Mouse (Mus musculus): ENCODE data around the gene Add1.
A peak's percentile ranks its signal among the peaks of the same experiment; 100 is the strongest.

Gene Add1

DNA sequence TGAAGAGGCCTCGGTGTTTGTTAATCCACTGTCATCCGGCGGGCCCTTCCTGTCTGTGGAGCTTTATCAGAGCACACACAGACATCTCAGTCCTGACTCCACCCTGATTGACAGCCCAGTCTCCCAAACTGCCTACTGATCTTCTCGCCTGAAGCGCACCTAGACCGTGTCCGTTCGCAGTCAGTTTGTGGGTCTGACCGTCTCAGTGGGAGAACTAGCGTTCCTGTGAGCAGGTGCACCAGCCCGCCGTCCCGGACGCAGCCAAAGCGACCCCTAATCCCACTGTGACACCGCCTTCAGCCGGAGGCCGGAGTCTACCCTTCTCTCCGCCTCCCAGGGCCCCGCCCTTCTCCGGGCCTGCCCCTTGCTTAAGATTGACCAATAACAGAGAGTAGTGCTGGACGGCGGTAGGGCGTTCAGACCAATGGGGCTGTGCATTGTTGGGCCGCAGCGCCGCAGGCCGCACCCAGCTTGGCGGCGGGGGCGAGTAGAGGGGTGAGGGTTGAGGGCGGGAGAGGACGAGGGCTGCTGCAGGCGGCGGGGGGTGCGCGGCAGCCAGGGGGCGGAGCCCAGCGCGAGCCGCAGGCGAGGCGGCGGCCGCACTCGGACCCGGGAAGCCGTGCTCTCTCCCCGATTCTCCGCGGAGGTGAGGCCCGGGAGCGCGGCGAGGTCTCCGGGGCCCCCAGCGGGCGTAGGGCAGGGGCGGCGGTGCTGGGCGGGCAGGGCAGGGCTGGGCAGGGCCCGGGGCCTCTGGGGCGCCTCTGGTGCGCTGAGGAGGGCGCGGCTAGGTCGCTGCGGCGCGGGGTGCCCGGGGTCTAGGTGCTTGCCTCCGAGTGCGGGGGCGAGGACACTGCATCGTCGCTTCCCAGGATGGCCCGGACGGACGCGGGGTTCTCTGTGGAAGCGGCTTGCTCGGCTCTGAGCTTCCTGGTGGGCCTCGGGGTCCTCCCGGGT, at the start of gene Add1:
Add1 (plus strand) TSS at position 397 of the 954 bp plus-strand sequence.
- DNase-seq (ENCODE audit: low read depth): peak; percentile 98

DNA sequence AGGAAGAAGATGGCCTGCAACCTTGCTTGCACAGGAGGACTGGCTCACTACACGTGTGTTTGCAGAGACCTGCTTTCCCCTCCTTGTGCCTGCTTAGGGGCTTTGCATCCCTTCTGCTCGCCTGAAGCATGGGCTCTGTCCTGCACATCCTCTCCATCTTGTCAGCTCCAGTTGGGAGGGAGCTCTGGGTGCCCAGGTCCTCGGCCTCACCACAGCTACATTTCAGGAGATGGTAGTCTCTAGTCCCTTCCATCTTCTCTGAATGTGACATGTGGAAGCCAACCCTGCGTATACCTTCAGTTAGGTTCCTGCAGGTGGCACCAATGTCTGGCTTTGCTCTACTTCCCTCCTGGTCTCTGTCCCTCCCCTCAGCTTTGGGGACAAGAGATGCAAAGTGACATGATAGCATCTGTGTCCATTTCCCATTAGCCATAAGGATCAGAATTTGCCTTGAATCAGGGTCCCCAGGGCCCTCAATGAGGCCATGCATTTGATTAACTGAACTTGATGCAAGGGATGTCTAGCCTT, 49.4 kb upstream of the Add1 start:
- peak; percentile 49 for DNase-seq (ENCODE audit: low read depth)

DNA sequence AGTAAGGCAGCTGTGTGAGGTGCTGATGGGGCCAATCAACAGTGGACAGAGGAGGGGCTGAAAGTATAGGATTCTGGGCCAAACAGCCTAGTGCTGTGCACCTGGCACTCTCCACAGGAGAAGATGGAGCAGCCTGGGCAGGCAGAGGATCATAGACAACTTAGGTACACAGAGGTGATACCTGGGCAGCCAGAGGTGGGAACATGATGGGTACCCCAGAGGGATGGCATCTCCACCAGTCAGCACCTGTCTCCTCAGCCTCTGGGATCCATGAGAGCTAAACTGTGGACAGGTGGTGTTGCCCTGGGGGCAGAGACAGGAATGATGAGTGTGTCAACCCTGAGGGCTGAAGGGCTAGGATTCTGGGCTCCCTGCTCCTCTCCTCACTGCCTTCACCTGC, 49.0 kb upstream of the Add1 start:
- no peak for DNase-seq (ENCODE audit: low read depth)

DNA sequence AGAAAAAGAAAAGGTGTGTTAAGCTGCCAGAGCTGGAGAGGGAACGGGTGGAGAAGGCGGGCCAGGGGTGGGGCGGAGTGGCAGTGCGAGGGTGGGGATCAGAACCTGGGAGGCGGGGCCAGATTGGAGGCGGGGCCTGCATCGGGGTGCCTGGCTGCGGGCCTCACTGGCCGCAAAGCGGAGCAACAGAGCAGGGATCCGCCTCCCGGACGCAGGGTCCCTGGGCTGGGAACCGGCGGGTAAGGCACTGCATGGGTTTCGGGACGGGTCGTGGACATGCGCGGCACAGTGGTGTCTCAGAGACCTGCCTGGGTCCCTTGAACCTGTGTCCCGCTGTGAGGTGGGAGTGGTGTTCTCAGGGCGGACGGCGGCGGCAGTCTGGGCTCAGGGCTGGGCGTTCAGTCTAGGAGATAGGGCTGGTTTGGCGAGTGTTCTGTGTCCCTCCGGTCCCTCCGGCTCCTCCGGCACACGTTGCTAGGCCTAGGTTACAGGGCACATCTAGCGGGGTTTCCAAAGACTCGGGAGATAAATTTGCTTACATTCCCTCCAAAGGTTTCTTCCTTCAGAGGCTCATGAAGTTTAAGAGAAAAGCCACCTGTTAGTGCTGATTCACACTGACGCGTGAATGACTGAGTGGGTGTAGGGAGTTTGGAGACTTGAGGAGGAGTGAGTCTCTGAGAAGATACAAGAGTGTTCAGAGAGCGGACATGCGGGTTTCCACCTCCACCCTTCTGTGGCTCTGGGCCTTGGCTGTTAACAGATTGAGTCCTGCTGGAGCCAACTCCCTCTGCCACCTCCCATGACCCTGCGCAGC, 47.6 kb upstream of the Add1 start, which contains the start of gene Sh3bp2:
Sh3bp2 (plus strand) TSS at position 176 of the 814 bp plus-strand sequence.
- peak; percentile 97 for DNase-seq (ENCODE audit: low read depth)

DNA sequence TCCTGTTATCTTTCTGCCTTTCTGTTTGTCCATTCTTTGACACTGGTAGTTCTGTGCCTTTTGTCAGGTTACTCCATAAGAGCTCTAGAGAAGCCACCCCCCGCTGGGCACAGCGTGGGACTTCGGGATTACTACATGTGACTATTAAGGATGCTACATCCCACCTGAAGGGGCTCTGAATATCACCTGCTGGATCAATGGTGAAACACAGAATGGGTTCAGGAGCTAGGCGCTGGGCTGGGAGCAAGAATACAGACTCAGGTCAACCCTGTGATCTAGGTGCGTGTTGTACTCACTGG, 47.0 kb upstream of the Add1 start:
- DNase-seq (ENCODE audit: low read depth): no peak

DNA sequence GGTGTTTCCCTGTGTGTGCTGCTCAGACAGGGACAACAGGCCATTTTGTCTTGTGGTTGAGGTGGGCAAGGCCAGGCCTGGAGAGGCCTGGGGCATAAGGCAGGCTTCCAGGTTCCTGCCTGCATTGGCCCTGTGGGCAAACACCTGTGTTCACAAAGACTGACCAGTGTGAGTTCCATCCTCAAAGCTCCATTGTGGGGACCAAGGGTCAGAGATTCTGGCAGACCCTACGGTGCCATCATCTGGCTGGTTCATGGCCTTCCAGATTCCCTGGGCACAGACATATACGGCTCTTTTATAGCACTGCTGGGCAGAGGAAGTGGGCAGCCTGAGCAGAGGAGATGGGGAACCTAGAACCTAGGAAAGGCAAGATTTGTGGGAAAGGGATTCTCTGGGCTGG, 46.1 kb upstream of the Add1 start:
- DNase-seq (ENCODE audit: low read depth): no peak

DNA sequence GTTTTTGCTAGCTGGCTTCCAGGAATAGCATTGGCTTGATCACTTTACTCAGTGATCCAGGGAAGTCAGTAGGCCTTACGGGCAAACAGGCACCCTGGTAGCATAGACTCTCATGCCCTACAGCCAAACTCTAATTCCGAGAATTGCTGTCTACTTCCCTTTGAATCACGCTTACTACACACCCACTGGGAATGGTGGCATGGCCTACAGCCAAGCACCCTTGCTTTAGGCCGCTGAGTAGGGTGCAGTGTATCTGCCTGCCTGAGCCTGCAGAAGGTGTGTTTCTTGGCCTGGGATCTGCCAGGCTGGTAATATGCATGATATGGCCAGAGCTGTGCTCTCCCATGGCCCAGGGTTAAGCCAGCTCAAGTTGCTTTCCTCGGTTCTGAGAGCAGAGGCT, 44.7 kb upstream of the Add1 start:
- no peak for DNase-seq (ENCODE audit: low read depth)

DNA sequence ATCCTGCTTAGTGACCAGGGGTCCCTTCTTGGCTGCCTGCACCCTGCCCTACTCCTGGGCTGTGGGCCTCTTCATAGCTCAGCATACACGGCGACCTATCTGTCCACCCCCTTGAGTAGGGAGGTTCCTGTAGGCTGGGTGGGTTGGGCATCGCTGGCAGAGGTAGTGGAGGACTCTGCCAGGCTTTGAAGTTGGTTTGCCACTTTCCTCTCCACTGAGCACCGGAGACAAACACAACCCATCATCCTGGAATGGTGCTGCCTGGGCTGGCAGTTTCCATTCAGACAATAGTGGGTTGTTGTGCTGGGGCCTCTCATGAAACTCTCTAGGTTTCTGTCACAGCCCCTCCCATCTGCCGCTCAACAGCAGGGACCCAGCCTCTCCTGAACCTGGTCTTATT, 43.3 kb upstream of the Add1 start:
- no peak for DNase-seq (ENCODE audit: low read depth)

DNA sequence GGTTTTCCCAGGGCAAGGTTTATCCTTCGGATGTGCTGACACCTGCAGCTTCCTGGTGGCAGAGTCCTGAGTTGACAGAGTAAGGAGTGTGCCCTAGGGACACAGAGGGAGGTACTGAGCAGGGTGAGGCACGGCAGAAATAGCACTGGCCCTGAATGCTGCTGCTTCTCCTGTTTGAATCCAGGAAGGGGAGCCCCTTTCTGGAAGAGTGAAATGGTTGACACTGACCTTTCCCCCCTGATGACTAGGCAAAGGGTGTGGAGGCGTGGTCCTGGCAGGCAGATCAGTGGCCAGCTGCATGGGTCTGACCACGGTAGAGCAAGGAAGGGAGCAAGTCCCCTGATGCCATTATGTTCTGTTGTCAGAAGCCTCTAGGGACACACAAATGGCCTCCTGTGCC, 42.8 kb upstream of the Add1 start:
- DNase-seq (ENCODE audit: low read depth): no peak

DNA sequence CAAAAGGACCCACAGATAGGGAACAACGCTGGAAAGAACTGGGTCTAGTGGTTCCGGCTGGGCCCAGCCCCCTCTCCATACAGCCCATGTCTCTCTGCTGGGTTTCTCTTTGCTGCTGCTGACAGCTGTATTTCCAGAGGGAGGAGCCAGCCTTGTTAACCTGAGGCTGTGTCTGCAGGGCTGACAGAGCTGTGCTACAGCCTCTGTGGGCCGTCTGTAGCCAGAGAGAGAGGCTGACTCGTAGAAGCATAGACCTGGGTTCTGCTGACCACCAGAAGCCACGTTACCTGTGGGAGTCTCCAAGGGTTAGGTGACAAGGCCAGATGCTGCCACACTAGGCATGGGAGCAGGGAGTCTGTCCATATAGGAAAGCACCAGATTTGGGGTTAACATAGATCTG, 40.4 kb upstream of the Add1 start:
- DNase-seq (ENCODE audit: low read depth): no peak

DNA sequence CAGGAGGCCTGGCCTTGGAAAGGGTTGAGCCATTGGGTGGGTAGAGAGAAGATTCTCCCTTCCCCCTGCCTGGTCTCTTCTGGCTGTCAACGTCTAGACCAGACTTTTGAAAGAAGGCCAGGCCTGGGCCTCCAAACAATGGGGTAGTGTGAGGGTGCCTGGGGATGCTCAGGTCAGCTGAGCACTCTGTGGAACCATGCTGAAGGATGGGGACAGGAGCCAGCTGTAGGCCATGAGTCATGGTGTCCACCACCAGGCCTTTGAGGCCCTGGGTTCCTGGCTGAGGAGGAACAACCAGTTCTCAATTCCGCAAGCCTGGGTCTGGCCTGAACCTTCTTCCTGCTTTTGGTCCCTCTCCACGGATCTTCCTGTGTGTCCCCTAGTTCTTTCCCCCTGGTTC, 39.6 kb upstream of the Add1 start:
- no peak for DNase-seq (ENCODE audit: low read depth)

DNA sequence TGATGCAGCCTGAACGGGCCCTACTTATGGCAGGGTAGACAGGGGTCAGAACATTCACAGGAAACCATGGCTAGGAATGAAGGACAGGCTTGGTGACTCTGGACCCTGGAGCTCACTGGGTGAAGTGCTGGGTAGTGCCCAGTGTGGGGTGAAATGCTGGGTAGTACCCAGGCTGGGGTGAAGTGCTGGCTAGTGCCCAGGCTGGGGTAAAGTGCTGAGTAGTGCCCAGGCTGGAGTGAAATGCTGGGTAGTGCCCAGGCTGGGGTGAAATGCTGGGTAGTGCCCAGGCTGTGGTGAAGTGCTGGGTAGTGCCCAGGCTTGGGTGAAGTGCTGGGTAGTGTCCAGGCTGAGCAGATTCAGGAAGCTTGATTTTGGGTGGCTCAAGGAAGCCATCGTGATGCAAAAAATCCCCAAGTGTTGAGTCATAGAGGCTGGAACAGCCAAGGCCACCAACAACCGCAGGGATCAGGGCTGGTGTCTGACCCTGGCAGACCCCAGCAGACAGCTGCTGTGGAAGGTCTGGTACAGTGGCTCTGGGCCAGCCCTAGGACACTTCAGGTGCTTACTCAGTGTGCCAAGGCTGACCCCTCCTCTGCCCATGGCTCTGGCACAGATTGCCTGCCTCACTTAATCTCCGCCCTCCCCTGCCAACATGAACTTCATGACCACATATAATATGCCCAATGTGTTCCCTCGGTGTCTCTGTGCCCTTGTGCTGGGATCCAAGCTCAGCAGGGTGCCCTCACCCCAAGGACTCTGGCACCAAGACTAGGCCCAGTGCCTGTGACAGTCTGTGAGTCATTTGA, 38.5 kb upstream of the Add1 start:
- no peak for DNase-seq (ENCODE audit: low read depth)

DNA sequence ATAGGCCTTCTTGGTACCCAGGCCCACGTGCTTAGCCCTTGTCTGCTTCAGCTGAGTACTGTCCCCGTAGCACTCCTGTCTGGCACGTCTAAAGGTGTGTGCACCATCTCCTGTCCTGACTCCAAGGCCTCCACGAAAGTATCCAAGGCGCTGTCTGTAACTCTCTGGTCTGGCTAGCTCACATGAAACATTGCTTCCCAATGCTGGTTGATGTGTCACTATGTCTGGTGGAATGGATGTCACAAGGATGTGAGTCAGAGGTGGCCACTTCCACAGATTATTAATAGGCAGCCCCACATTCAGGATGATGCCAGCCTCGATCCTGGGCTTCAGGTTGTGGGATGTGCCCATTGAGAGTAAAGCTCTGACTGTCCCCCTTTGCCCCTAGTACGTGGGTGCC, 37.6 kb upstream of the Add1 start:
- DNase-seq (ENCODE audit: low read depth): no peak

DNA sequence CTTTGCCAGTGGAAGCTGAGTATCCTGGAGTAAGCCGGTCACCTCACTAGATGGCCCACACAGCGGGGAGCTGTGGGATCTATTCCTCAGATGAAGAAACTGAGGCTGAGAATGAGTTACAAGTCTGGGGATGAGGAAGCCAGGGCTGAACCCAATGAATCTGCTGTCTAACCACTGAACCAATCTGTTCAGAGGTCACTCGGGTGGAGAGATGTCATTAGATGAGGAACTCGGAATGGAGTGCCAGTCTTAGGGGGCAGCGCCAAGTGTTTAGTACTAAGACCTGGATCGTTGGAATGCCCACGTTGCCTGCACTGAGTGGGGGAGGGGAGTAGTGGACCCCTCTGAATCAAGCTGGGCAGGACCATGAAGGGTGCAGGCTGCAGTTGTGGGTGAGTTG, 35.4 kb upstream of the Add1 start:
- no peak for DNase-seq (ENCODE audit: low read depth)

DNA sequence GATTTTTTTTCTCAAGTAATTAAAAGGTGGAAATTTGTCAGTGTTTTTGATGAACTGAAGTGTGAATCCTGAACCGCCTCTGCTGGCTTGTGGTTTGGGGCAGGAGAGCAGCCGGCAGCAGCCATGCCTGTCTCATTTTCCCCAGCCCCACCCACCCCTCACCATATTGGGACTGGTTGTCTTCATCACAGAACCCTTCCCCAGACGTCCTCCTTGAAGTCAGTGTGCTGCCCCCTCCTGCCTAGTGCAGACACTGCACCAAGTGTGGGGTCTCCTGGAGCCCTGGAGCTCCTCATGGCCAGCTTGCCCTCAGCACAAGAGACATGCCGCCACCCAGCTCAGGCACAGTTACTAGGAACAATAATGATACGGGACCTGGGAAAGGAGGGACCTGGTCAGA, 34.9 kb upstream of the Add1 start:
- peak; percentile 77 for DNase-seq (ENCODE audit: low read depth)

DNA sequence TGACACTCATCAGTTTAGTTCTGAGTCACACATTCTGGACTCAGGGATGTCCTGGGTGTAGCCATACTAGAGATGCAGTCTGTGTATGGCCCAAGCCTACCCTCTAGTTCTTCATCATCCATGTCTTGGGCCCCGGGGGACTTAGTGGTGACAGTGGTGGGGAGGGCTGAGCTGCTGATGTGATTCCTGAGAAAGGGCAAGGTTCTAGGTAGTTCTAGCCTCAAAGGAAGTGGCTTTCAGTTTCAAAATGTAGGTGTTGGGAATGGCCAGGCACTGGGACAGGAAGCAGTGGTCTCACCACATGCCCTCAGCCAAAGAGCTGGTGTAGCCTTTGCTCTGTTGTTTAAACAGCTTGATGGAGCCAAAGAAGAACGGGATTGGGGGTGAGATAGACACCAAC, 34.3 kb upstream of the Add1 start:
- peak; percentile 57 for DNase-seq (ENCODE audit: low read depth)

DNA sequence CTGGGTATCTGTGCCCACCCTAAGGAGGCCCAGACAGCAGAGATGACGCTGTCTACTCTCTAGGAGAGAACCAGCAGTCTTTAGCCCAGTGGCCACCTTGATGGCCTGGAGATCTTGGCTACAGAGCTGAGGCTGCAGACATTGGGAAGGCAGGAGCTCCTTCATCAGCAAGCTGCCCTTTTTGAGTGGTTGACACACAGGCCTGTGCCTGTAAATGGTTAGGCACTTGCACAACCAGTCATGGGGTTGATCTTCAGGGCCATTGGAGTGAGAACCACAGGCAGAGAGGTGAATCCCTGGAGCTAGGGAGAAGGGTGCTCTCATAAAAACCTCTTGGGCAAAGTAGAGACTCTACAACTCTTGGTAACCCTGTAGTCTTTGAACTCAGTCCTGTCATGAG, 31.3 kb upstream of the Add1 start:
- DNase-seq (ENCODE audit: low read depth): no peak

DNA sequence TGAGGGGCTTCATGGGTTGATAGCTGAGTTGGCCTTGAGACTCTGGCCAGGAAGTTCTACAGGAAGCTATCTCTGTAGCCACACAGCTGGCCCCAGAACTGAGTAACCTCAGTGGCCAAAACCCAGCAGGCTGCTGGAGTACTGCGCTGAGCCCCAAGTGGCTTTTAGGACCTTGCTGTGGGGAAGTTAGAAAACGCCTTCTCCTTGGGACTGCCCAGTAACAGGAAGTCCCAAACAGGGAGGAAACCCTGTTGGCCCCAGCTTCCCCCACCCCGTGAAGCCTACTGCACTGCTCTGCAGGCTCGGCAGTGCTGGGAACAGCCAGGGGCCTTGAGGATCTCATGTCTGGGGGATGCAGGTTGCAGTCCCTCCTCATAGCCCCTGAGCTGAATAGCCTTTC, 30.4 kb upstream of the Add1 start:
- DNase-seq (ENCODE audit: low read depth): peak; percentile 57

DNA sequence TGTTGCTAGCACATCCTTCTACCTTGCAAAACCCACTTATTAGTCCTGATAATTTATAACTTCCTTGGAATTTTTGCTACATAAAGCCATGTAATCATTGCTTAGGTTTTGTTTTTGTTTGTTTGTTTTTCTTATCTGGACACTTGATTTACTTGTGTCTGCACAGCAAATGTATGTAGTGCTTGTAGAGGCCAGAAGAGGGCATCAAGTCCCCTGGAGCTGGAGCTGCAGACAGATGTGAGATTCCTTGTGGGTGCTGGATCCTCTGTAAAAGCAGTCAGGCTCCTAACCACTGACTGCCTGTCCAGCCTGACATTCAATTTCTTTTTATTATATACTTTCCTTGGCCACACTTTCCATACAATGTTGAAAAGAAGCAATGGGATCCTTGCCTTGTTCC, 26.1 kb upstream of the Add1 start:
- peak; percentile 62 for DNase-seq (ENCODE audit: low read depth)

DNA sequence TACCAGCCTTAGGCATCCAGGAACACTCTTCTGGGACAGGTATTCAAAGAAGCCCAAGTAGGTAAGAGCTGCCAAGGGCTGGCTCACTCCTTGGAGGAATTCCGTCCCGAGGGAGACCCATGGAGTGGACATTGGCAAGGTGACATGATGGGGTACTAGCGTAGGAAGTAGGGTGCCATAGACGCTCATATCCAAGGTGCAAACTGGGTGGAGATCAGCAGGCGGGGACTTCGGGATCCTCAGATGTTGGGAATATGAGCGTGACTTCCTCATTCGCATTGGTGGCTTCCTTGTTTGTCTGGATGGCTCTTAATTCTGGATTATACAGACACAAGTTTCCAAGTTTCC, 24.4 kb upstream of the Add1 start:
- DNase-seq (ENCODE audit: low read depth): no peak

DNA sequence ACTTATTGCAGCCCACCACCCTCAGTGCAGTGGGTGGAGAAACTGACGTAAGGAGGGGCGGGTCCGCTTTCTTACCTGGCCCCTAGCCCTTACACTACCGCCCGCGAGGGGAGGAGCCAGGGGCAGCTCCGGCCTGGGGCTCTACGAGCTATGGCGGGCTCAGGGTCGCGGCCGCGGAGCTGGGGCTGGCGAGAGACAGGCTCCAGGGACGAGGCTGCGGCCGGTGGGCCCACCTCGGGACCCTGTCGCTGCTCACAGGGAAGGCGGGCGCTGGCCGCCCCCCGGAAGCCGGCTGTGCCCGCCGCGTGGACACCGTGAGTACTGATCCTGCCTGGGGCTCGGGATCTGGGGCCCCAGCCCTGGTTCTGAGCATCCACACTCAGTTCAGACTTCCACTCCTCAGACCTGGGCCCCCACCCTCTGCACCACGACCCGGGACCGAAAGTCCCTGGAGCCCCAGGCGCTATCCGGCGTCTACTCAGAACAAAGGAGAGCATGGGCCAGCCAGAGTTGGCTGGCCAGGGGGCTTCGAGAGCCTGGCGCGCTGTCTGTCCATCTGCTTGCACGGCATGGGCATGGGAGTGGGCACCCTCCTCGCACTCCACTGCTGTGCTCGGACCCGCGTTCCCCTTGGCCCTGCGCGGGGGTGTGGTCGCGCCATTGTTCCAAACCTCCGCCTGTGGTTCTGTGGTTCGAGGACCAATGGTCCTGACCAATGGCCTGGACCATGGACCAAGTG, 23.8 kb upstream of the Add1 start:
- peak; percentile 72 for DNase-seq (ENCODE audit: low read depth)

DNA sequence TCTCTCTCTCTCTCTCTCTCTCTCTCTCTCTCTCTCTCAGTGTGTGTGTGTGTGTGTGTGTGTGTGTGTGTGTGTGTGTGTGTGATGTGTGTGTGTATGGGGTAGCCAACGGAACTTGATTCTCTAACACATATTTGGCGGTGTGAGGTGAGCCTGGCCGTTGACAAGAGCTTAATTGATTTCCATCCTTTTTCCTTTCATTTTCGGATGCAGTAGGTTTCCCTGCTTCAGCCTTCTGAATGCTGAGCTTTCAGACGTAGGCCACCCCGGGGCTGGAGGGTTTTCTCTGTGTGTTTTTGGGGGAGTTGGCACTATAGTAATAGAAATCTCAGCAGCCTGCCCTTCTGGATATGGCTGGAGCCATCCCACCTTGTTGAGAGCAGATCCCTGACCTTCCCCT, 23.2 kb upstream of the Add1 start:
- peak; percentile 46 for DNase-seq (ENCODE audit: low read depth)

Data from induced T-regulatory cell, adult 2 months (primary cell).